Mouse (Mus musculus) midbrain, embryonic 13.5 days (tissue): ENCODE measurements around the gene Atp8a2. TPM values are rescaled to one million over a fixed set of nuclear protein-coding genes. Genes with fewer than 3 reads are reported as not detected.
A peak's percentile ranks its signal among the peaks of the same experiment; 100 is the strongest.

Source experiments
- ATAC-seq: fragments of 200-750 bp; cut with Nextera tagmentation; 2 replicates; pipeline ENCODE4 v1.8.0; 2017; ENCODE audit warnings: mild to moderate bottlenecking, moderate TSS enrichment, moderate library complexity
- H3K27ac ChIP-seq: fragments of 300-500 bp; sonication (generic); 2 replicates; pipeline ENCODE4 v1.5.1; 2015; ENCODE audit warnings: inconsistent platforms, mild to moderate bottlenecking, moderate library complexity
- H3K27me3 ChIP-seq: fragments of 300-500 bp; sonication (generic); 2 replicates; pipeline ENCODE4 v1.6.1; 2015; ENCODE audit warnings: mild to moderate bottlenecking, inconsistent platforms
- H3K36me3 ChIP-seq: fragments of 300-500 bp; sonication (generic); 2 replicates; pipeline ENCODE4 v1.6.1; 2015; ENCODE audit warnings: mild to moderate bottlenecking, inconsistent platforms
- H3K4me1 ChIP-seq: fragments of 300-500 bp; sonication (generic); replicated peaks from 2 replicates; pipeline ENCODE4 v1.6.1; 2015; ENCODE audit warnings: inconsistent platforms
- H3K4me2 ChIP-seq: fragments of 300-500 bp; sonication (generic); replicated peaks from 2 replicates; pipeline ENCODE4 v1.6.1; 2015; ENCODE audit warnings: moderate library complexity, mild to moderate bottlenecking, inconsistent platforms
- H3K4me3 ChIP-seq: fragments of 300-500 bp; sonication (generic); replicated peaks from 2 replicates; pipeline ENCODE4 v1.5.1; 2015; ENCODE audit warnings: mild to moderate bottlenecking, inconsistent platforms
- H3K9ac ChIP-seq: fragments of 300-500 bp; sonication (generic); replicated peaks from 2 replicates; pipeline ENCODE4 v1.6.1; 2015; ENCODE audit warnings: mild to moderate bottlenecking, inconsistent platforms
- H3K9me3 ChIP-seq: fragments of 300-500 bp; sonication (generic); 2 replicates; pipeline ENCODE4 v1.6.1; 2016; ENCODE audit warnings: mild to moderate bottlenecking, inconsistent platforms
- WGBS: fragments of 180-500 bp; shearing (Covaris S2); methylation state at CpG from one replicate; pipeline ENCODE4 v1.1.7; 2015; 5-methylcytosine and 5-hydroxymethylcytosine counted together
- polyA plus RNA-seq: library from polyadenylated mRNA; unstranded; fragments of >200 nt; fragmentation: Nextera tagmentation; extraction: Ambion mirVana; gene quantifications from 2 replicates; pipeline ENCODE4 v1.2.1, GENCODE M21; 2015

Atp8a2 gene
- polyA plus RNA-seq, 1 experiment from 2014 or later, result 28.1 TPM

- 93% methylated on average over 4 of the region's 4 CpGs for WGBS
- no peaks in the 10 kb centered on the region for H3K9me3 ChIP-seq
- no peak overlapping the region for H3K27ac ChIP-seq
- H3K9ac ChIP-seq, result no peak overlapping the region
- H3K27me3 ChIP-seq, result no peaks in the 10 kb centered on the region
- H3K4me2 ChIP-seq, result no peak overlapping the region
- no peak for ATAC-seq
- H3K36me3 ChIP-seq, result no peaks in the 10 kb centered on the region
- no peaks in the 10 kb centered on the region for H3K4me1 ChIP-seq
- H3K4me3 ChIP-seq, result no peak overlapping the region
Observed at GRCm38 (mm10) chr14:60138339-60138738, 58.6 kb downstream of the Atp8a2 start.

- no peak overlapping the region for H3K4me2 ChIP-seq
- no peaks in the 10 kb centered on the region for H3K9me3 ChIP-seq
- no peaks in the 10 kb centered on the region for H3K27me3 ChIP-seq
- no peak for ATAC-seq
- 82% methylated on average over 6 of the region's 6 CpGs for WGBS
- H3K27ac ChIP-seq, result no peak overlapping the region
- H3K4me3 ChIP-seq, result no peak overlapping the region
- H3K36me3 ChIP-seq, result no peaks in the 10 kb centered on the region
- no peaks in the 10 kb centered on the region for H3K4me1 ChIP-seq
- no peak overlapping the region for H3K9ac ChIP-seq
Observed at GRCm38 (mm10) chr14:60137812-60138211, 59.2 kb downstream of the Atp8a2 start.

GRCm38 (mm10) chr14:60135801-60136200 lies 61.2 kb downstream of the Atp8a2 start:
- ATAC-seq, result no peak
- no peaks in the 10 kb centered on the region for H3K36me3 ChIP-seq
- H3K27ac ChIP-seq, result no peak overlapping the region
- no peak overlapping the region for H3K9ac ChIP-seq
- H3K4me2 ChIP-seq, result no peak overlapping the region
- no peaks in the 10 kb centered on the region for H3K9me3 ChIP-seq
- no peaks in the 10 kb centered on the region for H3K4me1 ChIP-seq
- 83% methylated on average over 4 of the region's 4 CpGs for WGBS
- H3K27me3 ChIP-seq, result no peaks in the 10 kb centered on the region
- no peak overlapping the region for H3K4me3 ChIP-seq

- Histone ChIP-seq H3K4me3 (no peak overlapping the region), H3K4me2 (no peak overlapping the region), H3K36me3 (no peaks in the 10 kb centered on the region), H3K27me3 (no peaks in the 10 kb centered on the region), H3K27ac (no peak overlapping the region), H3K9ac (no peak overlapping the region), H3K4me1 (no peaks in the 10 kb centered on the region), H3K9me3 (no peaks in the 10 kb centered on the region)
- ATAC-seq, result no peak
- 89% methylated on average over 9 of the region's 9 CpGs for WGBS
Observed at GRCm38 (mm10) chr14:60134720-60135119, 62.3 kb downstream of the Atp8a2 start.

DNA sequence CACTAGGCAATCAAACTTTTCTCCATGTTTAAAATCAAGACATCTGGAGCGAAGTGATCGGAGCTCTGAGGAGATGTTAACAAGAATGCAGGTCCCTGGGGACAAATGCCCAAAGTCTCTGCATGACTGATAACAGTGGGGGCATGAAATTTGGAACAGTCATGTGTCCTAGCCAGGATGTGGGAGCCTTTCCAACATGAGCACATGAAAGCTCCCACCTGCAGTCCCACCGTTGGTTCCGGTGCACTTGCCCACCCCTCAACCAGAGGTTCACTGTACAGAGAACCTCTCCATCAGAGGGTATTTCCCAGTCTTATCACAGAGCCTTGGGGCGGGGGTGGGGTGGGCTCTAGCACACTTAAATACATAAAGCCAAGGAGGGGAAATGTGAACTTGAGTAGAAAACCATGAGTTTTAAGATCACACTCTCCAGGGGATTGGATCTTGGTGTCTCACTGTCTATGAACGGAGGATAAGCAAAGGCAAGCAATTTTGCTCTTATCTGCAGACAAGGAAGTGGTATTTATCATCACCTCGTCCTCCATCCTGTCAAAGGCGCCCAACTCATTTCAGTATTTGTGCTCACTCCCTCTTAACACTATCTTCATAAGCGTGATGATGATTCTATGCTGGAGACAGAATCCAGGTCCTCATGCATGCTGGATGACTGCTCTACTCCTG lies 65.6 kb downstream of the Atp8a2 start:
- Histone ChIP-seq H3K9ac (no peak overlapping the region), H3K36me3 (no peaks in the 10 kb centered on the region), H3K4me2 (no peak overlapping the region), H3K4me3 (no peak overlapping the region), H3K9me3 (no peaks in the 10 kb centered on the region), H3K27me3 (no peaks in the 10 kb centered on the region), H3K4me1 (no peaks in the 10 kb centered on the region), H3K27ac (no peak overlapping the region)
- ATAC-seq, result no peak
- 92% methylated on average over 9 of the region's 9 CpGs for WGBS

GRCm38 (mm10) chr14:60129564-60129963 lies 67.4 kb downstream of the Atp8a2 start:
- no peak for ATAC-seq
- WGBS, result 90% methylated on average over 5 of the region's 5 CpGs
- no peak overlapping the region for H3K4me3 ChIP-seq
- H3K27me3 ChIP-seq, result no peaks in the 10 kb centered on the region
- H3K36me3 ChIP-seq, result no peaks in the 10 kb centered on the region
- no peaks in the 10 kb centered on the region for H3K9me3 ChIP-seq
- H3K9ac ChIP-seq, result no peak overlapping the region
- H3K4me2 ChIP-seq, result no peak overlapping the region
- H3K4me1 ChIP-seq, result no peaks in the 10 kb centered on the region
- no peak overlapping the region for H3K27ac ChIP-seq

DNA sequence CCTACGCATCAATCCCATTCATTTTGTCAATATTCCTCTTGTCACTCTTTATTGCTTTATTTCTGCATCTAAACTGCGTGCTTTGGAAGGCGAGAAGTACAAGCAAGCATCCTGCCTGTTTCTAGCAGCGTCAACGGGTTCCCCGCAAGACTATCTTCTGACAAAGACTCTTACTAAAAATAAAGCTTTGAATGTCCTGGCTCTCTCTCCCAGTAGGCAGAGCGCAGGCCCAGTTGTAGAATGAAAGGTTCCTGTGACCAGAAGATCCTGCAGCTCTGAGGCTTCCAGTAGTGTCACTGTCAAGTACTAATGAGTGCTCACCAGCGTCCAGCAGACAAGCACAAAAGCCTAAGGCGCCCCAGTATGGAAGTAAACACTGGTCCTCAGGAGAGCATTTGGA lies 71.8 kb downstream of the Atp8a2 start:
- WGBS, result 84% methylated on average over 9 of the region's 9 CpGs
- H3K9me3 ChIP-seq, result no peaks in the 10 kb centered on the region
- no peak for ATAC-seq

DNA sequence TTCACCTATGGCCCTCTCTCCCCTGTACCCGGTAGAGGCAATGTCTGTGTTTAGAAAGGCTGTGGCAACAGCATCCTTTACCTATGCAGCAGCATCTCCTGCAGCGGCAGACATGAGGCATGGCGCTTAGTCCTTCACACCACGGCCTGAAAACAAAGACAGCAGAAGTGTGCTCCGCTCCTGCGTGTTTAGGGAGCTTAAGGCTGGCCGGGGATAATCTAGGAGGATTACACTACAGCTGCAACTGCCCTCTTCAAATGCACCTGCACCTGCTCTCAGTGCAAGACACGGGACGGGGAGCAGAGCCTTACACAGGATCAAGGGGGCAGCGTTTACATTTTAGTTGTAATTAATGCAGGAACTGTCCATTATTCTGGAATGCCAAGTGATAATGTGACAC lies 75.4 kb downstream of the Atp8a2 start:
- peak; percentile 56; the same call in 1 of the 2 replicates for ATAC-seq

More for the DNA sequence above, 71.8 kb downstream of the Atp8a2 start:
- H3K27ac ChIP-seq, result no peak overlapping the region
- peaks cover 8% of the 10 kb centered on the region for H3K4me1 ChIP-seq
- H3K9ac ChIP-seq, result no peak overlapping the region
- no peaks in the 10 kb centered on the region for H3K36me3 ChIP-seq
- no peak overlapping the region for H3K4me2 ChIP-seq
- no peak overlapping the region for H3K4me3 ChIP-seq
- H3K27me3 ChIP-seq, result no peaks in the 10 kb centered on the region

GRCm38 (mm10) chr14:60117792-60118585 lies 79.0 kb downstream of the Atp8a2 start:
- H3K4me3 ChIP-seq, result no peak overlapping the region
- H3K9ac ChIP-seq, result no peak overlapping the region
- H3K27me3 ChIP-seq, result no peaks in the 10 kb centered on the region
- no peak for ATAC-seq
- peaks cover 8% of the 10 kb centered on the region for H3K4me1 ChIP-seq
- no peaks in the 10 kb centered on the region for H3K9me3 ChIP-seq
- H3K4me2 ChIP-seq, result no peak overlapping the region
- 79% methylated on average over 9 of the region's 9 CpGs for WGBS
- H3K36me3 ChIP-seq, result no peaks in the 10 kb centered on the region
- H3K27ac ChIP-seq, result no peak overlapping the region

More for the DNA sequence above, 75.4 kb downstream of the Atp8a2 start:
- no peak overlapping the region for H3K4me3 ChIP-seq
- H3K27ac ChIP-seq, result no peak overlapping the region
- no peaks in the 10 kb centered on the region for H3K27me3 ChIP-seq
- no peak overlapping the region for H3K9ac ChIP-seq
- H3K9me3 ChIP-seq, result no peaks in the 10 kb centered on the region
- peaks cover 8% of the 10 kb centered on the region for H3K4me1 ChIP-seq
- 24% methylated on average over 10 of the region's 10 CpGs for WGBS
- peak overlapping the region; percentile 9; the same call in 1 of the 2 replicates for H3K4me2 ChIP-seq
- no peaks in the 10 kb centered on the region for H3K36me3 ChIP-seq

DNA sequence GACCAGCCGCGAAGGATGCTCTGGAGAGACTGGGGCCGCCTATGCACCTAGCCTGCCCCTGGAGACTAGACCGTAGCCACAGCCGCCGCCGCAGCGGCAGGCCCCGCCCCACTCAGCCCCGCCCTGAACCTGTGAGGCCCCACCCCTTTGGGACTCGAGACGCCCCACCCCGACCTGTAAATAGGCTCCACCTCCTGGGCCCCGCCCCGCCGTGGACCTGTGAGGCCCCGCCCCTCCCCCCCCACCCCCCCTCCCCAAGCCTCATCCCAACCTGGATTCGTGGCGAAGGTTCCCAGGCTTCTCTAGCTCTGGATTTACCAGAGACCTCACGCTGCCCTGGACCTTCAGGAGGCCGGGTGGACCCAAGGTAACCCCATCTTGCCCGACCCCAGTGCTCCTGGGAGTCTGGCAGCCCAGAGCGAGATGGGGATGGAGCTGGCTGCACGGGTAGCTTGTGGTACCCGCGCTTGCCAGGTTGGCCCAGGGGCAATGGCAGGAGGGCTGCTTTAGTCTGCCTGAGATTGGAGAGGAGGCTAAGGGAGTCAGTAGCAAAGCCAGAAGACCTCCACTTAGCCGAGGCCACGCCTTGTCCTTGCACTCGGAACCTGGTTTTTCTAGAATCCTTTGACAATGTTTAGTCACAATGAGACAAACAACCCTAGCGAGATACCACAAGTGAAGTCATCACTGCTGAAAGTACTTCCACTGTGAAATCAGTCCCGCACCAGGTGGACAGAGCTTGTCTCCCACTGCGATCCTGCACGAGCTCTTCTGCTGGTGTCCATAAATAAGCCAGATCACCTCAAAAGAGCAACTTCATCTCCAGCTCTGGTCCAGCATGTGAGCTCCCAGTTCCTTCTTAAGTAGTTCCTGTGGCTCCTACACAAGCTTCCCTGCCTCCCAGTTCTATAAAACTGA lies 109.9 kb downstream of the Atp8a2 start:
- H3K27me3 ChIP-seq, result no peaks in the 10 kb centered on the region
- peak overlapping the region; percentile 70 for H3K4me2 ChIP-seq
- H3K4me3 ChIP-seq, result peak overlapping the region; percentile 55
- H3K9me3 ChIP-seq, result no peaks in the 10 kb centered on the region
- peak overlapping the region; percentile 19; the same call in 1 of the 2 replicates for H3K27ac ChIP-seq
- peak overlapping the region; percentile 75 for H3K9ac ChIP-seq
- WGBS, result 15% methylated on average over 24 of the region's 33 CpGs
- H3K36me3 ChIP-seq, result no peaks in the 10 kb centered on the region
- peak; percentile 95 for ATAC-seq
- H3K4me1 ChIP-seq, result peaks cover 17% of the 10 kb centered on the region

- WGBS, result 2% methylated on average over 21 of the region's 21 CpGs
- H3K4me3 ChIP-seq, result peak overlapping the region; percentile 55
- no peak overlapping the region for H3K27ac ChIP-seq
- peak; percentile 76 for ATAC-seq
- H3K9ac ChIP-seq, result peak overlapping the region; percentile 75
- H3K27me3 ChIP-seq, result no peaks in the 10 kb centered on the region
- H3K36me3 ChIP-seq, result no peaks in the 10 kb centered on the region
- peak overlapping the region; percentile 70 for H3K4me2 ChIP-seq
- peaks cover 17% of the 10 kb centered on the region for H3K4me1 ChIP-seq
- no peaks in the 10 kb centered on the region for H3K9me3 ChIP-seq
Observed at GRCm38 (mm10) chr14:60086254-60086807, 110.6 kb downstream of the Atp8a2 start.
